Comparison of ENCODE assay signal across 23 mouse cellular contexts in genomic region chr19:22859644-22860043, GRCm38 (mm10).
DNase-seq lines count a peak whose midpoint lies in the region; ATAC-seq and TF ChIP-seq lines count a peak whose summit lies in the region.
"Had no signal": no experiment of that assay in that cellular context is flagged by ENCODE, and none has a peak within 500 bp of the region (broad histone marks: within the 10 kb centered on the region; RNA-seq: fewer than 3 reads in every experiment).

No protein-coding gene starts in this region.

- H3K9me3 ChIP-seq in forebrain, postnatal 0 days (ENCODE audit: low read length), result no peaks in the 10 kb centered on the region
- no peaks in the 10 kb centered on the region for H3K9me3 ChIP-seq in forebrain, embryonic 10.5 days
- H3K9me3 ChIP-seq: embryonic facial prominence, embryonic 13.5 days had no signal

- H3K4me2 ChIP-seq in forebrain, postnatal 0 days (ENCODE audit: low read depth), result no peak overlapping the region
- H3K4me2 ChIP-seq: embryonic facial prominence, embryonic 13.5 days had no signal

- TF ChIP-seq CTCF in forebrain, postnatal 0 days (IDR thresholded peaks at IDR 0.05; ENCODE audit: low read depth), result no peak
- no peak for TF ChIP-seq CTCF in cerebellum, adult 2 months (IDR thresholded peaks at IDR 0.05; ENCODE audit: borderline replicate concordance, insufficient read depth, low read depth, low read length)

- H3K4me1 ChIP-seq in forebrain, postnatal 0 days (ENCODE audit: insufficient read depth), result no peaks in the 10 kb centered on the region
- no peaks in the 10 kb centered on the region for H3K4me1 ChIP-seq in forebrain, embryonic 10.5 days
- H3K4me1 ChIP-seq in cerebellum, adult 2 months (ENCODE audit: control insufficient read depth, insufficient read depth, low read length), result peaks cover 7% of the 10 kb centered on the region
- H3K4me1 ChIP-seq: embryonic facial prominence, embryonic 13.5 days had no signal

- intact Hi-C loops in left cerebral cortex, postnatal 14 days (cut with DNase I), result loop anchor here (10.0 kb wide), 1 partner anchor 405 kb away; no protein-coding TSS in a partner anchor
- intact Hi-C loops in left cerebral cortex, postnatal 36 days (cut with DNase I), result no loop called here

- ATAC-seq in forebrain, postnatal 0 days, result no peak
- ATAC-seq: hindbrain, embryonic 16.5 days; liver, postnatal 0 days had no signal

- H3K27ac ChIP-seq in forebrain, postnatal 0 days (ENCODE audit: low read depth, low read length), result no peak overlapping the region
- H3K27ac ChIP-seq in forebrain, embryonic 10.5 days, result no peak overlapping the region
- peak overlapping the region; percentile 50; the same call in 1 of the 2 replicates for H3K27ac ChIP-seq in cerebellum, adult 2 months (ENCODE audit: insufficient read depth, low read length)
- H3K27ac ChIP-seq: embryonic facial prominence, embryonic 13.5 days; heart, adult 2 months had no signal

- peak; percentile 47 for DNase-seq in forebrain, postnatal 0 days
- no peak for DNase-seq in forebrain, embryonic 10.5 days (ENCODE audit: extremely low spot score, low spot score)
- DNase-seq in left cerebral cortex, postnatal 14 days (ENCODE audit: low spot score in 2 of 2), result peak; percentile 23 to 24
- no peak for DNase-seq in left cerebral cortex, postnatal 36 days (ENCODE audit: low spot score in 2 of 2)
- peak in 1 of 2 experiments; percentile 79 for DNase-seq in cerebellum, adult 2 months
- no peak for DNase-seq in lung, postnatal 10 days
- DNase-seq in gastrocnemius, postnatal 25 days, result no peak
- DNase-seq: adrenal gland, postnatal 36 days; gastrocnemius, postnatal 14 days; heart, adult 2 months; heart, postnatal 4 days; kidney, adult 11 months; kidney, postnatal 10 days; layer of hippocampus, postnatal 36 days; liver, postnatal 0 days; lung, postnatal 14 days; midbrain, embryonic 14.5 days; right cerebral cortex, postnatal 14 days; spleen, adult 18-20 months; thymus, postnatal 4 days had no signal

- WGBS in forebrain, postnatal 0 days, result 75% methylated on average over 4 of the region's 4 CpGs
- 92% methylated on average over 4 of the region's 4 CpGs for WGBS in forebrain, embryonic 10.5 days
- 43% methylated on average over 4 of the region's 4 CpGs for WGBS in cerebellum, adult 2 months

- TF ChIP-seq POLR2A in cerebellum, adult 2 months (IDR thresholded peaks at IDR 0.05; ENCODE audit: borderline replicate concordance, insufficient read depth, low read length), result no peak

- no peak overlapping the region for H3K9ac ChIP-seq in forebrain, postnatal 0 days
- H3K9ac ChIP-seq: embryonic facial prominence, embryonic 13.5 days; liver, postnatal 0 days had no signal

- no peak overlapping the region for H3K4me3 ChIP-seq in forebrain, postnatal 0 days (ENCODE audit: low read depth, low read length)
- H3K4me3 ChIP-seq in forebrain, embryonic 10.5 days, result no peak overlapping the region
- H3K4me3 ChIP-seq in cerebellum, adult 2 months (replicated peaks; ENCODE audit: insufficient read depth, low read depth, low read length), result no peak overlapping the region
- H3K4me3 ChIP-seq: embryonic facial prominence, embryonic 13.5 days; heart, adult 2 months; myocyte had no signal

- H3K27me3 ChIP-seq in forebrain, postnatal 0 days (ENCODE audit: insufficient read depth, low read length), result no peaks in the 10 kb centered on the region
- no peaks in the 10 kb centered on the region for H3K27me3 ChIP-seq in forebrain, embryonic 10.5 days (ENCODE audit: poor library complexity, severe bottlenecking)
- H3K27me3 ChIP-seq in cerebellum, adult 2 months (ENCODE audit: control insufficient read depth, insufficient read depth, low read length), result no peaks in the 10 kb centered on the region
- H3K27me3 ChIP-seq: embryonic facial prominence, embryonic 13.5 days had no signal

- H3K36me3 ChIP-seq in forebrain, postnatal 0 days (ENCODE audit: insufficient read depth), result no peaks in the 10 kb centered on the region
- H3K36me3 ChIP-seq in forebrain, embryonic 10.5 days (replicated peaks), result no peaks in the 10 kb centered on the region
- H3K36me3 ChIP-seq: embryonic facial prominence, embryonic 13.5 days had no signal

Comparison
In these comparisons a context has a peak if more than half of its experiments do, and no peak if none do; other contexts are left out.
1. DNase-seq: peak in forebrain, postnatal 0 days (single experiment) and left cerebral cortex, postnatal 14 days (2 of 2); none in forebrain, embryonic 10.5 days (single experiment), left cerebral cortex, postnatal 36 days (0 of 2), lung, postnatal 10 days (single experiment) and gastrocnemius, postnatal 25 days (single experiment).